Mouse (Mus musculus) midbrain, embryonic 10.5 days (tissue): ENCODE measurements around the gene Tomm22. TPM values are rescaled to one million over a fixed set of nuclear protein-coding genes. Genes with fewer than 3 reads are reported as not detected.

ENCODE experiments used
- DNase-seq: peaks from one replicate; pipeline ENCODE4 v3.0.0-alpha.2; 2017; ENCODE audit warnings: low spot score
- H3K27ac ChIP-seq: fragments of 300-500 bp; sonication (generic); replicated peaks from 2 replicates; pipeline ENCODE4 v1.5.1; 2016; ENCODE audit warnings: mild to moderate bottlenecking
- H3K27me3 ChIP-seq: fragments of 300-500 bp; sonication (generic); 2 replicates; pipeline ENCODE4 v1.6.1; 2016; ENCODE audit warnings: low read depth, mild to moderate bottlenecking; ENCODE audit not compliant: poor library complexity, severe bottlenecking
- H3K36me3 ChIP-seq: fragments of 300-500 bp; sonication (generic); 2 replicates; pipeline ENCODE4 v1.6.1; 2016; ENCODE audit warnings: mild to moderate bottlenecking, moderate library complexity
- H3K4me1 ChIP-seq: fragments of 300-500 bp; sonication (generic); 2 replicates; pipeline ENCODE4 v1.6.1; 2016
- H3K4me3 ChIP-seq: fragments of 300-500 bp; sonication (generic); 2 replicates; pipeline ENCODE4 v1.5.1; 2016; ENCODE audit warnings: mild to moderate bottlenecking, moderate library complexity
- H3K9me3 ChIP-seq: fragments of 300-500 bp; sonication (generic); replicated peaks from 2 replicates; pipeline ENCODE4 v1.6.1; 2016; ENCODE audit warnings: mild to moderate bottlenecking
- WGBS: fragments of 180-500 bp; shearing (Covaris S2); methylation state at CpG from one replicate; pipeline ENCODE4 v1.1.7; 2016; 5-methylcytosine and 5-hydroxymethylcytosine counted together
- polyA plus RNA-seq: library from polyadenylated mRNA; unstranded; fragments of >200 nt; fragmentation: Nextera tagmentation; extraction: Ambion mirVana; gene quantifications from 2 replicates; pipeline ENCODE4 v1.2.1, GENCODE M21; 2016

The Tomm22 gene
- polyA plus RNA-seq, 1 experiment from 2014 or later = 279 TPM

DNA sequence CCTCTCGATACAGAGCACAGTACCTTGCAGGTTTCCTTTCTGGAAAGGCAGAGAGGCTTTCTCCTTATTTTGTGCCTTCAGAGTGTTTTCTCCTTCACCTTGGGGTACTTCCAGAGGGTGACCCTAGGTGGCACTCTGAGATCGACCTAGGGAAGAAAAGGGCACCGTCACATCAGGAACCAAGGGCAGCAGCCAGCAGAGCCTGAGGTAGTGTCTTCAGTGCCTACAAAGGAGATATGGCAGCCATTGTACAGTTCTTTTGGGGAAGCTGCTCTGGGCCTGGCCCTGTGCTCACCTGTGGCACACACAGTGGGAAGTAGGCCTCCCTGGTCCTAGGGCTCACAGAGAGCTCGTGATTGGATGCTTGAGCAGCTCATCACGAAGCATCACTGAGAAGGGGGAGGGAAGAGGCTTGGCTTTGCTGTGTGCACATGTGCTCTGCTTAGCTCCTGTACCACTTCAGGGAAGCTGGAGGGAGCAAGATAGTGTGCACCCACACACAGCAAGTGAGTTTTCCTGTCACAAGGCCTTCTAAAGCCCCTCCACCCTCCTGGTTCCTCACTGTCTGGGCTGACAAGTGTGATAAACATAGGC is 37.7 kb downstream of the Tomm22 start:
- Histone ChIP-seq H3K4me3 (no peak overlapping the region), H3K4me1 (no peaks in the 10 kb centered on the region), H3K27ac (no peak overlapping the region), H3K36me3 (peaks cover 74% of the 10 kb centered on the region), H3K27me3 (no peaks in the 10 kb centered on the region), H3K9me3 (no peaks in the 10 kb centered on the region)
- no peak for DNase-seq
- 94% methylated on average over 5 of the region's 5 CpGs for WGBS

GRCm38 (mm10) chr15:79715646-79716045 is 45.0 kb downstream of the Tomm22 start:
- H3K36me3 ChIP-seq = peaks cover 100% of the 10 kb centered on the region
- no peak for DNase-seq
- no peaks in the 10 kb centered on the region for H3K4me1 ChIP-seq
- H3K27me3 ChIP-seq = no peaks in the 10 kb centered on the region
- 92% methylated on average over 7 of the region's 7 CpGs for WGBS
- H3K9me3 ChIP-seq = no peaks in the 10 kb centered on the region
- no peak overlapping the region for H3K27ac ChIP-seq
- no peak overlapping the region for H3K4me3 ChIP-seq

GRCm38 (mm10) chr15:79716710-79717109 is 46.0 kb downstream of the Tomm22 start:
- no peak for DNase-seq
- WGBS = 88% methylated on average over 6 of the region's 6 CpGs
- Histone ChIP-seq H3K9me3 (no peaks in the 10 kb centered on the region), H3K27ac (no peak overlapping the region), H3K36me3 (peaks cover 98% of the 10 kb centered on the region), H3K4me3 (no peak overlapping the region), H3K4me1 (no peaks in the 10 kb centered on the region), H3K27me3 (no peaks in the 10 kb centered on the region)

GRCm38 (mm10) chr15:79720267-79720666 is 49.6 kb downstream of the Tomm22 start:
- no peak for DNase-seq
- no peak overlapping the region for H3K4me3 ChIP-seq

GRCm38 (mm10) chr15:79720796-79721195 is 50.1 kb downstream of the Tomm22 start:
- H3K4me3 ChIP-seq = no peak overlapping the region
- H3K36me3 ChIP-seq = peaks cover 81% of the 10 kb centered on the region
- no peak overlapping the region for H3K27ac ChIP-seq
- no peaks in the 10 kb centered on the region for H3K27me3 ChIP-seq
- WGBS = 83% methylated on average over 4 of the region's 4 CpGs
- H3K9me3 ChIP-seq = no peaks in the 10 kb centered on the region
- H3K4me1 ChIP-seq = no peaks in the 10 kb centered on the region
- DNase-seq = no peak

More at GRCm38 (mm10) chr15:79720267-79720666, 49.6 kb downstream of the Tomm22 start:
- 93% methylated on average over 8 of the region's 8 CpGs for WGBS
- no peaks in the 10 kb centered on the region for H3K27me3 ChIP-seq
- no peaks in the 10 kb centered on the region for H3K4me1 ChIP-seq
- H3K9me3 ChIP-seq = no peaks in the 10 kb centered on the region
- H3K27ac ChIP-seq = no peak overlapping the region
- peaks cover 81% of the 10 kb centered on the region for H3K36me3 ChIP-seq

Other genes starting within 250 kb of the Tomm22 start
- gene Csnk1e, start 215.3 kb upstream of the Tomm22 start, polyA plus RNA-seq = 128 and 162 TPM in 2 replicates
- gene Kcnj4, start 165.6 kb upstream of the Tomm22 start, polyA plus RNA-seq = 0.05 TPM in 1 of 2 replicates, not detected in the other
- gene Kdelr3, start 154.4 kb upstream of the Tomm22 start, polyA plus RNA-seq = 15.5 and 24.2 TPM in 2 replicates
- 43.5 and 48.1 TPM in 2 replicates for gene Ddx17, start 124.1 kb upstream of the Tomm22 start, polyA plus RNA-seq
- 1.5 TPM in 2 replicates for gene Dmc1, start 65.8 kb upstream of the Tomm22 start, polyA plus RNA-seq
- gene Fam227a, start 11.9 kb upstream of the Tomm22 start, polyA plus RNA-seq = 2.2 and 2.4 TPM in 2 replicates
- gene Cby1, start 11.7 kb upstream of the Tomm22 start, polyA plus RNA-seq = 88.0 and 89.1 TPM in 2 replicates
- 17.6 and 18.9 TPM in 2 replicates for gene Josd1, start 17.1 kb downstream of the Tomm22 start, polyA plus RNA-seq
- 46.6 and 49.0 TPM in 2 replicates for gene Gtpbp1, start 20.0 kb downstream of the Tomm22 start, polyA plus RNA-seq
- gene Sun2, start 71.7 kb downstream of the Tomm22 start, polyA plus RNA-seq = 2.2 and 3.9 TPM in 2 replicates
- 63.9 and 81.5 TPM in 2 replicates for gene Dnal4, start 107.0 kb downstream of the Tomm22 start, polyA plus RNA-seq
- gene Nptxr, start 133.9 kb downstream of the Tomm22 start, polyA plus RNA-seq = 2.2 and 3.4 TPM in 2 replicates
- 0.16 TPM in 1 of 2 replicates, not detected in the other for gene Npcd, start 163.4 kb downstream of the Tomm22 start, polyA plus RNA-seq
- 24.0 and 30.4 TPM in 2 replicates for gene Cbx6, start 163.8 kb downstream of the Tomm22 start, polyA plus RNA-seq
- 6.2 and 8.5 TPM in 2 replicates for gene Apobec3, start 220.8 kb downstream of the Tomm22 start, polyA plus RNA-seq